Mouse (Mus musculus): ENCODE results near the gene Fam161b.

The Fam161b gene

GRCm38 (mm10) chr12:84361555-84362489 lies at the start of gene Fam161b, which contains the start of gene Coq6:
Gene Fam161b, minus strand, starts transcription at chr12:84361833.
Gene Coq6, plus strand, starts transcription at chr12:84361657.
- peak; percentile 90 for DNase-seq (ENCODE audit: extremely low spot score, low spot score)

GRCm38 (mm10) chr12:84408819-84409507 lies 47.3 kb upstream of the Fam161b start, which contains the start of the genes Entpd5 and Bbof1:
Gene Entpd5, minus strand, starts transcription at chr12:84409029.
Gene Bbof1, plus strand, starts transcription at chr12:84409071.
- DNase-seq (ENCODE audit: extremely low spot score, low spot score), result peak; percentile 85

- DNase-seq (ENCODE audit: extremely low spot score, low spot score), result no peak
Measured at GRCm38 (mm10) chr12:84407874-84408818, 46.5 kb upstream of the Fam161b start.

- no peak for DNase-seq (ENCODE audit: extremely low spot score, low spot score)
Measured at GRCm38 (mm10) chr12:84407259-84407658, 45.6 kb upstream of the Fam161b start.

- DNase-seq (ENCODE audit: extremely low spot score, low spot score), result no peak
Measured at GRCm38 (mm10) chr12:84404541-84404940, 42.9 kb upstream of the Fam161b start.

GRCm38 (mm10) chr12:84402923-84403322 lies 41.3 kb upstream of the Fam161b start:
- DNase-seq (ENCODE audit: extremely low spot score, low spot score), result no peak

- DNase-seq (ENCODE audit: extremely low spot score, low spot score), result no peak
Measured at GRCm38 (mm10) chr12:84400653-84401052, 39.0 kb upstream of the Fam161b start.

GRCm38 (mm10) chr12:84400068-84400467 lies 38.4 kb upstream of the Fam161b start:
- no peak for DNase-seq (ENCODE audit: extremely low spot score, low spot score)

- DNase-seq (ENCODE audit: extremely low spot score, low spot score), result no peak
Measured at GRCm38 (mm10) chr12:84399663-84400062, 38.0 kb upstream of the Fam161b start.

- no peak for DNase-seq (ENCODE audit: extremely low spot score, low spot score)
Measured at GRCm38 (mm10) chr12:84399135-84399534, 37.5 kb upstream of the Fam161b start.

GRCm38 (mm10) chr12:84398629-84399028 lies 37.0 kb upstream of the Fam161b start:
- no peak for DNase-seq (ENCODE audit: extremely low spot score, low spot score)

- no peak for DNase-seq (ENCODE audit: extremely low spot score, low spot score)
Measured at GRCm38 (mm10) chr12:84397685-84398084, 36.1 kb upstream of the Fam161b start.

GRCm38 (mm10) chr12:84396947-84397679 lies 35.5 kb upstream of the Fam161b start:
- no peak for DNase-seq (ENCODE audit: extremely low spot score, low spot score)

- no peak for DNase-seq (ENCODE audit: extremely low spot score, low spot score)
Measured at GRCm38 (mm10) chr12:84393847-84394246, 32.2 kb upstream of the Fam161b start.

GRCm38 (mm10) chr12:84392681-84393080 lies 31.0 kb upstream of the Fam161b start:
- DNase-seq (ENCODE audit: extremely low spot score, low spot score), result no peak

GRCm38 (mm10) chr12:84390336-84390735 lies 28.7 kb upstream of the Fam161b start:
- DNase-seq (ENCODE audit: extremely low spot score, low spot score), result no peak

GRCm38 (mm10) chr12:84388774-84389400 lies 27.3 kb upstream of the Fam161b start:
- no peak for DNase-seq (ENCODE audit: extremely low spot score, low spot score)

- DNase-seq (ENCODE audit: extremely low spot score, low spot score), result no peak
Measured at GRCm38 (mm10) chr12:84388097-84388496, 26.5 kb upstream of the Fam161b start.

- DNase-seq (ENCODE audit: extremely low spot score, low spot score), result no peak
Measured at GRCm38 (mm10) chr12:84385408-84385807, 23.8 kb upstream of the Fam161b start.

- no peak for DNase-seq (ENCODE audit: extremely low spot score, low spot score)
Measured at GRCm38 (mm10) chr12:84384644-84385081, 23.0 kb upstream of the Fam161b start.
